Mouse (Mus musculus): ENCODE results near the gene Frmd5. TPM values are rescaled to one million over a fixed set of nuclear protein-coding genes. Genes with fewer than 3 reads are reported as not detected.
"Not testable (repeated sequence)": the region's sequence is repeated elsewhere in the genome, so short reads cannot be mapped to it uniquely, and the experiment has no call there.

Frmd5 gene
- polyA plus RNA-seq, 1 experiment, result 4.1 TPM

GRCm38 (mm10) chr2:121522006-121522405, 284.9 kb downstream of the Frmd5 start:
- no peak overlapping the region for H3K4me3 ChIP-seq (ENCODE audit: insufficient read depth, low read length)
- H3K4me1 ChIP-seq (ENCODE audit: control insufficient read depth, insufficient read depth, low read length), result no peaks in the 10 kb centered on the region
- TF ChIP-seq CTCF (IDR thresholded peaks at IDR 0.05; ENCODE audit: borderline replicate concordance, insufficient read depth, low read length), result no peak
- TF ChIP-seq POLR2A (IDR thresholded peaks at IDR 0.05; ENCODE audit: low read depth, low read length), result no peak

DNA sequence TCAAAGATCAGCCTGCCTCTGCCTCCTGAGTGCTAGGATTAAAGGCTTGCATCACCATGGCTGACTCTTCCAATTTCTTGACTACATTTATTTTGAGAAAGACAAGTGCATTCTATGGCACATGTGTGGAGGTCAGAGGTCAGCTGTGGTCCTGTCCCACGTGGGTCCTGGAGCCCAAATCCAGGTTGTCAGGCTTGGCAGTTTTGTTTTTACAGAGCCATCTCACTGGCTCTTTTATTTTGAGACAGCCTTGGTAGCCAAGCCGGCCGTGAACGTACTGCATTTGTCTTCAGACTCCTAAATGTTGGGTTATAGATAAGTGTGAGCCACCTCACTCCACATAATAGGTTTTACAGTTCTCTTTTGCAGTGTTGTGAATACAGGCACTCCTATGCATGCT, 288.2 kb downstream of the Frmd5 start:
- H3K4me1 ChIP-seq (ENCODE audit: control insufficient read depth, insufficient read depth, low read length); H3K4me3 ChIP-seq (ENCODE audit: insufficient read depth, low read length); H3K27ac ChIP-seq (ENCODE audit: insufficient read depth, low read length): not testable (repeated sequence)

More at GRCm38 (mm10) chr2:121522006-121522405, 284.9 kb downstream of the Frmd5 start:
- no peak overlapping the region for H3K27ac ChIP-seq (ENCODE audit: insufficient read depth, low read length)

GRCm38 (mm10) chr2:121518106-121518505, 288.8 kb downstream of the Frmd5 start:
- no peak for TF ChIP-seq CTCF (IDR thresholded peaks at IDR 0.05; ENCODE audit: borderline replicate concordance, insufficient read depth, low read length)
- no peak for TF ChIP-seq POLR2A (IDR thresholded peaks at IDR 0.05; ENCODE audit: low read depth, low read length)
- H3K4me1 ChIP-seq (ENCODE audit: control insufficient read depth, insufficient read depth, low read length), result no peaks in the 10 kb centered on the region

DNA sequence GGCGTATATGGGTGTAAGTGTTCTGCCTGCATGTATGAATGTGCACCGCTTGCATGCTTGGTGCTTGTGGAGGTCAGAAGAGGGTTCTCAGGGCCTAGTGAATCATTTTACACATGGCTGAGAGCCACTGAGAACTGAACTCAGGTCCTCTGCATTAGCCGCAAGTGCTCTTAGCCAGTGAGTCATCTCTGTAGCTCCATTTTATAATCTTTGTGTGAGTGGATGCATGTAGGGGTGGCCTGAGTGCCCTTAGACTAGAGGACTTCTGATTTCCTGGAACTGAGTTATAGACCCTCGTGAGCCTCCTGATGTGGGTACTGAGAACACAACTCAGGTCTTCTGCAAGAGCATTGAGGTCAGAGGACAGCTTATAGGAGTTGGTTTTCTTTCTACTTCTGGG, 292.7 kb downstream of the Frmd5 start:
- H3K4me3 ChIP-seq (ENCODE audit: insufficient read depth, low read length), result no peak overlapping the region
- H3K27ac ChIP-seq (ENCODE audit: insufficient read depth, low read length), result no peak overlapping the region
- TF ChIP-seq CTCF (IDR thresholded peaks at IDR 0.05; ENCODE audit: borderline replicate concordance, insufficient read depth, low read length) (no peak), POLR2A (IDR thresholded peaks at IDR 0.05; ENCODE audit: low read depth, low read length) (no peak)
- H3K4me1 ChIP-seq (ENCODE audit: control insufficient read depth, insufficient read depth, low read length), result no peaks in the 10 kb centered on the region

More at GRCm38 (mm10) chr2:121518106-121518505, 288.8 kb downstream of the Frmd5 start:
- Histone ChIP-seq H3K27ac (ENCODE audit: insufficient read depth, low read length) (no peak overlapping the region), H3K4me3 (ENCODE audit: insufficient read depth, low read length) (no peak overlapping the region)

DNA sequence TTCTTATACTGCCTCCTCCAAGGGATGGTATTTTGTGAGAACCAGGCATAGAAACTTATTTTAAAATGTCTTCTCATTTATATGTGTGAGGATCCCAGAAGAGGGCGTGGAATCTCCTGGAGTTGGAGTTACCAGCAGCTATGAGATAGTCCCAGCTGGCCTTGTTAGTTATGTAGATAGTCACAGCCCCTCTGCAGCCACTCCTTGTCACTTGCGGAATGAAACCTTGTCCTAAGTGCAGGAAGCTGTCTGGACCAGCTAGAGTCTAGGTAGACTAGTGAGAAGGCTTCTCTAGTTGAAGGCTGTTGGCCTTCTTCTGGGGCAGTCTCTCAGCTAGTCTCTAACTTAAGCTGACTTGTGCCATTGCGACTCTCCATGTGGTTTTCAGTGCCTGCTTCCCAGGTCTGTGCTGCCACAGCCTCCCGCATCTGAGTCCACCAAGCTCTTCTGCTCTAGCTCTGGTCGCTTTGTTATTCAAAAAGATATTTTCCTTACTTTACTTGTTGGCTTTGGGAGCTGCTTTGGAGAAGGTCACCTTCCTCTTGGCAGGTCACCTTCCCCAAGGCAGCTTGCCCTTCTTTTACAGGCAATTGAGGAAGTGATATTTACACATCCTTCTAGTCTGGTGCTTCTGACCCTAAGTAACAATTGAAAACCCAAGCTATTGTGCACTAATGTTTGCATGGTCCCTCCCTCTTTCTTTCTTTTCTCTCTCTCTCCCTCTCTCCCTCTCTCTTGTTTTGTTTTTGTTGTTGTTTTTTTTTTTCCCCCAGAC, 293.7 kb downstream of the Frmd5 start:
- not testable (repeated sequence) for H3K4me3 ChIP-seq (ENCODE audit: insufficient read depth, low read length); H3K27ac ChIP-seq (ENCODE audit: insufficient read depth, low read length); H3K4me1 ChIP-seq (ENCODE audit: control insufficient read depth, insufficient read depth, low read length)

DNA sequence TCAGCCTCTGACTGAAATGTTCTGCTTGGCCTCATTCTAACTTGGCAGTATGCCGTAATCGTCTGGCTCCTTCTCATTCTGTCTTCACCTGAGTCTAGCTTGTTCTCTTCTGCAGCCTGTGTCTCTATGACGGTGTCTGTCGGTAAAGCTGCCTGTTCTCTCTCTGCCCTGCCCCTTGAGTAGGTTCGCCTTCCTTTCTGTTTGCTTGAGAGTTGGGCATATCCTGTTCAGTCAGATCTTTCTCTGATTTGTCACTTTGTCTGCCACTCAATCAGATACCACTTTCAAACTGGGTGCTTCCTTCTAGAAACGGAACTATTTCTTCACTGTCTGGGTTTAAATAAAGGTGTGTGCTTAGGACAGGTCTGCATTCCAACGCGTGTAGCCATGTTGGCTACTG, 295.5 kb downstream of the Frmd5 start:
- Histone ChIP-seq H3K4me3 (ENCODE audit: insufficient read depth, low read length) (no peak overlapping the region), H3K4me1 (ENCODE audit: control insufficient read depth, insufficient read depth, low read length) (peaks cover 2% of the 10 kb centered on the region; the same call in 1 of the 2 replicates), H3K27ac (ENCODE audit: insufficient read depth, low read length) (no peak overlapping the region)
- TF ChIP-seq POLR2A (IDR thresholded peaks at IDR 0.05; ENCODE audit: low read depth, low read length) (no peak), CTCF (IDR thresholded peaks at IDR 0.05; ENCODE audit: borderline replicate concordance, insufficient read depth, low read length) (no peak)

DNA sequence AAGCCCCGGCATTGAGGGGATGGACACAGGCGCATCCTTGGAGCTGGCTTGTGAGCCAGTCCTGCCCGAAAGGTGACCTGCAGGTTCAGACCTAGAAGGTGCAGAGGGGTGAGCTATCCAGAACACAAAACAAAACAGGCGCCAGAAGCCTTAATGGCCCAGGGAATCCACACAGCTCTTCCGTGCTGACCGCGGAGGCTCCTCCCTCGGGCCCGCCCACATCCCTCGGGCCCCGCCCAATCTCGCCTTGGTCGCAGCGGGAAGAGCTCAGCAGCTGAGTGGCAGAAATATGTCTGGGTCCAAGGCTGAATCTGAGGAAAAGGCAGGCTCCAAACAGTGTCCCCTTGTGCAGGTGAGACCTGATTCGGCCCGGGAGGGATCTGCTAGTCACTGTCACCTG, 297.3 kb downstream of the Frmd5 start:
- Histone ChIP-seq H3K4me1 (ENCODE audit: control insufficient read depth, insufficient read depth, low read length) (peaks cover 2% of the 10 kb centered on the region; the same call in 1 of the 2 replicates), H3K27ac (ENCODE audit: insufficient read depth, low read length) (no peak overlapping the region), H3K4me3 (ENCODE audit: insufficient read depth, low read length) (peak overlapping the region; percentile 34)
- TF ChIP-seq CTCF (IDR thresholded peaks at IDR 0.05; ENCODE audit: borderline replicate concordance, insufficient read depth, low read length) (no peak), POLR2A (IDR thresholded peaks at IDR 0.05; ENCODE audit: low read depth, low read length) (peak; percentile 37; the same call in 1 of the 2 replicates)

GRCm38 (mm10) chr2:121507951-121508330, 298.9 kb downstream of the Frmd5 start:
- Histone ChIP-seq H3K27ac (ENCODE audit: insufficient read depth, low read length) (no peak overlapping the region), H3K4me3 (ENCODE audit: insufficient read depth, low read length) (peak overlapping the region; percentile 52; the same call in 1 of the 2 replicates), H3K4me1 (ENCODE audit: control insufficient read depth, insufficient read depth, low read length) (peaks cover 2% of the 10 kb centered on the region; the same call in 1 of the 2 replicates)
- TF ChIP-seq POLR2A (IDR thresholded peaks at IDR 0.05; ENCODE audit: low read depth, low read length), result no peak
- TF ChIP-seq CTCF (IDR thresholded peaks at IDR 0.05; ENCODE audit: borderline replicate concordance, insufficient read depth, low read length), result no peak

DNA sequence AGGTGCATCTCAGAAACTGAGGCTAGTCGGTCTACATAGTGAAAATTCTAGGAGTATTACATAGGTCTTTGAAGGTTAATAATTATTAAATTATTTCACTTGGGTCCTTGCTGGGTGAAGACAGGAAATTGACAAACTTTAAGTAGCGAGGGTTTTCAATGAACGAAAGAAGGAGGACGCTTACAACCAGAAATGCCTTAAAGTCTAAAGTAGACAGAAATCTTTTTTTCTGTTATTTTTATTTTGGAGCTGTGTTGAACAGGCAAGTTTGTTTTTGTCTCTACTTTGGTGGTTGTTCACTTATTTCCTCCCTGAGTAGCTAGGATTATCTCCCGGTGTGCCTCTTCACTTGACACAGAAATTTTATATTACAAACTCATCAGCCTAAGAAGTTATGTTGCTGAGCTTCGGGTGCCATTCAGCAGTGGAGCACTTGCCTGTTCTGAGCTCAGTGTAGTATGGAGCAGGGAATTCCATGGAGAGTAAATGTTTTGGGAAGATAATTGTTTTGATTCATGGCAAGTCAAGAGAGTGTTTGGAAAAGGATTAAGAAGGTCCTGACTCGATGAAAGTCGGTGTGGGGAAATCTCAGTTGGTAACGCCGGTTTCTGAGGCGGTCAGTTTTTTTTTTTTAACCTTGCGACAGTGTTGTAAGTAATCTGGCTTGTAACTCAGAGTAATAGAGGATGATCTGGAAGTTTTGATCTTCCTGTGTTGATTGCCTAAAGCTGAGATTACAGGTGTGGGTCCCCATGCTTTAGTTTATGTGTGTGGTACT, 299.5 kb downstream of the Frmd5 start:
- TF ChIP-seq POLR2A (IDR thresholded peaks at IDR 0.05; ENCODE audit: low read depth, low read length) (no peak), CTCF (IDR thresholded peaks at IDR 0.05; ENCODE audit: borderline replicate concordance, insufficient read depth, low read length) (no peak)
- Histone ChIP-seq H3K27ac (ENCODE audit: insufficient read depth, low read length) (no peak overlapping the region), H3K4me3 (ENCODE audit: insufficient read depth, low read length) (peak overlapping the region; percentile 52), H3K4me1 (ENCODE audit: control insufficient read depth, insufficient read depth, low read length) (peaks cover 2% of the 10 kb centered on the region; the same call in 1 of the 2 replicates)
